Mouse (Mus musculus): ENCODE results near the gene Hoxa5. TPM values are rescaled to one million over a fixed set of nuclear protein-coding genes. Genes with fewer than 3 reads are reported as not detected.
A peak's percentile ranks its signal among the peaks of the same experiment; 100 is the strongest.

The Hoxa5 gene
- polyA plus RNA-seq, 1 experiment from 2014 or later = 11.0 TPM

GRCm38 (mm10) chr6:52232568-52232965 lies 28.2 kb upstream of the Hoxa5 start:
- under 1% methylated on average over 18 of the region's 18 CpGs for WGBS
- Histone ChIP-seq H3K9me3 (ENCODE audit: control insufficient read depth, low read length) (no peaks in the 10 kb centered on the region), H3K4me3 (ENCODE audit: low read depth, low read length) (peak overlapping the region; percentile 99), H3K36me3 (ENCODE audit: control insufficient read depth, insufficient read depth, low read length) (peaks cover 2% of the 10 kb centered on the region), H3K4me1 (ENCODE audit: control insufficient read depth, insufficient read depth, low read length) (no peaks in the 10 kb centered on the region; the same call in 1 of the 2 replicates), H3K9ac (ENCODE audit: low read length) (peak overlapping the region; percentile 100), H3K27me3 (ENCODE audit: control insufficient read depth, insufficient read depth, low read length) (no peaks in the 10 kb centered on the region), H3K4me2 (ENCODE audit: low read depth, severe bottlenecking) (peak overlapping the region; percentile 75), H3K27ac (replicated peaks; ENCODE audit: low read depth, low read length) (peak overlapping the region; percentile 99)
- ATAC-seq (ENCODE audit: insufficient number of reproducible peaks, low FRiP score, low TSS enrichment, low read depth) (no peak), DNase-seq (ENCODE audit: low spot score) (peak; percentile 73)

GRCm38 (mm10) chr6:52231885-52232567 lies 27.6 kb upstream of the Hoxa5 start:
- under 1% methylated on average over 18 of the region's 18 CpGs for WGBS
- Histone ChIP-seq H3K27ac (replicated peaks; ENCODE audit: low read depth, low read length) (peak overlapping the region; percentile 99), H3K4me3 (ENCODE audit: low read depth, low read length) (peak overlapping the region; percentile 99), H3K9ac (ENCODE audit: low read length) (peak overlapping the region; percentile 100), H3K9me3 (ENCODE audit: control insufficient read depth, low read length) (no peaks in the 10 kb centered on the region), H3K4me2 (ENCODE audit: low read depth, severe bottlenecking) (peak overlapping the region; percentile 75), H3K4me1 (ENCODE audit: control insufficient read depth, insufficient read depth, low read length) (peaks cover under 1% of the 10 kb centered on the region; the same call in 1 of the 2 replicates), H3K27me3 (ENCODE audit: control insufficient read depth, insufficient read depth, low read length) (no peaks in the 10 kb centered on the region), H3K36me3 (ENCODE audit: control insufficient read depth, insufficient read depth, low read length) (peaks cover 2% of the 10 kb centered on the region)
- peak; percentile 76 for DNase-seq (ENCODE audit: low spot score)
- ATAC-seq (ENCODE audit: insufficient number of reproducible peaks, low FRiP score, low TSS enrichment, low read depth) = no peak

- Histone ChIP-seq H3K9me3 (ENCODE audit: control insufficient read depth, low read length) (no peaks in the 10 kb centered on the region), H3K4me1 (ENCODE audit: control insufficient read depth, insufficient read depth, low read length) (peaks cover 4% of the 10 kb centered on the region; the same call in 1 of the 2 replicates), H3K4me3 (ENCODE audit: low read depth, low read length) (peak within 1 kb of the TSS; percentile 99), H3K9ac (ENCODE audit: low read length) (peak within 1 kb of the TSS; percentile 100), H3K27me3 (ENCODE audit: control insufficient read depth, insufficient read depth, low read length) (no peaks in the 10 kb centered on the region), H3K4me2 (ENCODE audit: low read depth, severe bottlenecking) (peak within 1 kb of the TSS; percentile 93), H3K27ac (replicated peaks; ENCODE audit: low read depth, low read length) (peak within 1 kb of the TSS; percentile 99), H3K36me3 (ENCODE audit: control insufficient read depth, insufficient read depth, low read length) (peaks cover 2% of the 10 kb centered on the region)
- DNase-seq (ENCODE audit: low spot score) (peak; percentile 73), ATAC-seq (ENCODE audit: insufficient number of reproducible peaks, low FRiP score, low TSS enrichment, low read depth) (peak; percentile 64)
- under 1% methylated on average over 25 of the region's 36 CpGs for WGBS
Measured at GRCm38 (mm10) chr6:52230516-52231165, 26.3 kb upstream of the Hoxa5 start, which contains the start of gene Hoxa9. Gene Hoxa9 (minus strand): TSS chr6:52231089.

- Histone ChIP-seq H3K9me3 (ENCODE audit: control insufficient read depth, low read length) (no peaks in the 10 kb centered on the region), H3K9ac (ENCODE audit: low read length) (peak overlapping the region; percentile 100), H3K27ac (replicated peaks; ENCODE audit: low read depth, low read length) (peak overlapping the region; percentile 99), H3K4me1 (ENCODE audit: control insufficient read depth, insufficient read depth, low read length) (peaks cover 4% of the 10 kb centered on the region; the same call in 1 of the 2 replicates), H3K4me3 (ENCODE audit: low read depth, low read length) (peak overlapping the region; percentile 99), H3K27me3 (ENCODE audit: control insufficient read depth, insufficient read depth, low read length) (no peaks in the 10 kb centered on the region), H3K36me3 (ENCODE audit: control insufficient read depth, insufficient read depth, low read length) (peaks cover 2% of the 10 kb centered on the region), H3K4me2 (ENCODE audit: low read depth, severe bottlenecking) (peak overlapping the region; percentile 93)
- ATAC-seq (ENCODE audit: insufficient number of reproducible peaks, low FRiP score, low TSS enrichment, low read depth) (no peak), DNase-seq (ENCODE audit: low spot score) (peak; percentile 74)
- WGBS = under 1% methylated on average over 44 of the region's 44 CpGs
Measured at GRCm38 (mm10) chr6:52229558-52230416, 25.4 kb upstream of the Hoxa5 start.

GRCm38 (mm10) chr6:52228475-52229465 lies 24.4 kb upstream of the Hoxa5 start:
- no peaks in the 10 kb centered on the region; the same call in none of the 2 replicates for H3K36me3 ChIP-seq (ENCODE audit: control insufficient read depth, insufficient read depth, low read length)
- H3K9ac ChIP-seq (ENCODE audit: low read length) = peak overlapping the region; percentile 100
- DNase-seq (ENCODE audit: low spot score) (peak; percentile 74), ATAC-seq (ENCODE audit: insufficient number of reproducible peaks, low FRiP score, low TSS enrichment, low read depth) (no peak)
- no peaks in the 10 kb centered on the region for H3K27me3 ChIP-seq (ENCODE audit: control insufficient read depth, insufficient read depth, low read length)
- peak overlapping the region; percentile 99 for H3K27ac ChIP-seq (replicated peaks; ENCODE audit: low read depth, low read length)
- H3K4me3 ChIP-seq (ENCODE audit: low read depth, low read length) = peak overlapping the region; percentile 99
- H3K9me3 ChIP-seq (ENCODE audit: control insufficient read depth, low read length) = no peaks in the 10 kb centered on the region
- H3K4me1 ChIP-seq (ENCODE audit: control insufficient read depth, insufficient read depth, low read length) = peaks cover 4% of the 10 kb centered on the region; the same call in 1 of the 2 replicates
- peak overlapping the region; percentile 93 for H3K4me2 ChIP-seq (ENCODE audit: low read depth, severe bottlenecking)
- under 1% methylated on average over 38 of the region's 38 CpGs for WGBS

GRCm38 (mm10) chr6:52227470-52228222 lies 23.3 kb upstream of the Hoxa5 start:
- WGBS = under 1% methylated on average over 11 of the region's 11 CpGs
- H3K4me1 ChIP-seq (ENCODE audit: control insufficient read depth, insufficient read depth, low read length) = peaks cover 4% of the 10 kb centered on the region; the same call in 1 of the 2 replicates
- H3K9me3 ChIP-seq (ENCODE audit: control insufficient read depth, low read length) = no peaks in the 10 kb centered on the region
- H3K4me3 ChIP-seq (ENCODE audit: low read depth, low read length) = peak overlapping the region; percentile 87
- no peaks in the 10 kb centered on the region for H3K27me3 ChIP-seq (ENCODE audit: control insufficient read depth, insufficient read depth, low read length)
- DNase-seq (ENCODE audit: low spot score) = peak; percentile 75
- no peak for ATAC-seq (ENCODE audit: insufficient number of reproducible peaks, low FRiP score, low TSS enrichment, low read depth)
- H3K27ac ChIP-seq (replicated peaks; ENCODE audit: low read depth, low read length) = peak overlapping the region; percentile 98
- H3K9ac ChIP-seq (ENCODE audit: low read length) = peak overlapping the region; percentile 98
- H3K36me3 ChIP-seq (ENCODE audit: control insufficient read depth, insufficient read depth, low read length) = no peaks in the 10 kb centered on the region; the same call in none of the 2 replicates
- peak overlapping the region; percentile 89 for H3K4me2 ChIP-seq (ENCODE audit: low read depth, severe bottlenecking)
